Mouse (Mus musculus) left cerebral cortex, postnatal 10 days (tissue): ENCODE measurements at regions not wholly inside any gene's neighbourhood (a gene's known extent, or its start where the extent isn't known, plus 50 kb on each side); places are given as distances from the start of the nearest gene placed in this dataset.

Experiments used
- DNase-seq, 2 experiments: peaks; one replicate each; pipeline ENCODE4 v3.0.0; 2021 to 2022; ENCODE audit warnings: low spot score in 2 of 2, mixed read lengths in 1 of 2; ENCODE audit errors: extremely low spot score in 1 of 2
- intact Hi-C: fragments of 180-260 bp; cut with DNase I; formaldehyde crosslinking; loops from one replicate; pipeline ENCODE4 v1.15.1; 2025

GRCm38 (mm10) chr11:111743356-111743755 is 677.4 kb downstream of the Kcnj2 start:
- DNase-seq = no peak
- intact Hi-C loops = no loop called here

GRCm38 (mm10) chr11:111747262-111747946 is 681.4 kb downstream of the Kcnj2 start:
- intact Hi-C loops = no loop called here
- DNase-seq = no peak

GRCm38 (mm10) chr11:111747947-111748322 is 682.0 kb downstream of the Kcnj2 start:
- intact Hi-C loops = no loop called here
- no peak for DNase-seq

GRCm38 (mm10) chr11:111748496-111748895 is 682.5 kb downstream of the Kcnj2 start:
- no peak for DNase-seq
- intact Hi-C loops = no loop called here

GRCm38 (mm10) chr11:111754735-111755134 is 688.8 kb downstream of the Kcnj2 start:
- intact Hi-C loops = no loop called here
- no peak for DNase-seq

GRCm38 (mm10) chr11:111763081-111763480 is 697.1 kb downstream of the Kcnj2 start:
- DNase-seq = no peak
- intact Hi-C loops = no loop called here

GRCm38 (mm10) chr11:111766371-111767011 is 700.5 kb downstream of the Kcnj2 start:
- DNase-seq = peak in 1 of 2 experiments; percentile 35
- intact Hi-C loops = no loop called here

- DNase-seq = no peak
- intact Hi-C loops = no loop called here
Observed at GRCm38 (mm10) chr11:111767012-111767392, 701.0 kb downstream of the Kcnj2 start.

- DNase-seq = no peak
- intact Hi-C loops = no loop called here
Observed at GRCm38 (mm10) chr11:111774108-111774679, 708.2 kb downstream of the Kcnj2 start.

GRCm38 (mm10) chr11:111781321-111781720 is 715.4 kb downstream of the Kcnj2 start:
- intact Hi-C loops = no loop called here
- DNase-seq = no peak

- no peak for DNase-seq
- intact Hi-C loops = no loop called here
Observed at GRCm38 (mm10) chr11:111791267-111791926, 725.4 kb downstream of the Kcnj2 start.

- no peak for DNase-seq
Observed at GRCm38 (mm10) chr11:111801033-111801432, 735.1 kb downstream of the Kcnj2 start.

GRCm38 (mm10) chr11:111816176-111816775 is 750.3 kb downstream of the Kcnj2 start:
- no peak for DNase-seq

More at GRCm38 (mm10) chr11:111801033-111801432, 735.1 kb downstream of the Kcnj2 start:
- intact Hi-C loops = no loop called here

GRCm38 (mm10) chr11:111818124-111818523 is 752.2 kb downstream of the Kcnj2 start:
- intact Hi-C loops = no loop called here

More at GRCm38 (mm10) chr11:111816176-111816775, 750.3 kb downstream of the Kcnj2 start:
- intact Hi-C loops = no loop called here

GRCm38 (mm10) chr11:111820356-111820755 is 754.4 kb downstream of the Kcnj2 start:
- intact Hi-C loops = no loop called here
- no peak for DNase-seq

More at GRCm38 (mm10) chr11:111818124-111818523, 752.2 kb downstream of the Kcnj2 start:
- peak; percentile 13 to 32 for DNase-seq

GRCm38 (mm10) chr11:111828455-111828854 is 762.5 kb downstream of the Kcnj2 start:
- intact Hi-C loops = no loop called here
- no peak for DNase-seq

GRCm38 (mm10) chr11:111838996-111839395 is 773.0 kb downstream of the Kcnj2 start:
- intact Hi-C loops = no loop called here
- DNase-seq = no peak

- intact Hi-C loops = no loop called here
- DNase-seq = no peak
Observed at GRCm38 (mm10) chr11:111843728-111844258, 777.8 kb downstream of the Kcnj2 start.
